Mouse (Mus musculus): Measurements from ENCODE around the gene Ndp. TPM values are rescaled to one million over a fixed set of nuclear protein-coding genes. Genes with fewer than 3 reads are reported as not detected.

Gene Ndp
- polyA plus RNA-seq, 1 experiment from 2014 or later, result 3.4 TPM

- Histone ChIP-seq H3K4me2 (no peak overlapping the region), H3K9ac (no peak overlapping the region), H3K9me3 (no peaks in the 10 kb centered on the region), H3K4me1 (no peaks in the 10 kb centered on the region), H3K27me3 (no peaks in the 10 kb centered on the region), H3K36me3 (no peaks in the 10 kb centered on the region), H3K27ac (no peak overlapping the region), H3K4me3 (no peak overlapping the region)
- WGBS, result 63% methylated on average over 2 of the region's 2 CpGs
- ATAC-seq (ENCODE audit: borderline replicate concordance, extremely low read depth, low FRiP score, low TSS enrichment), result no peak
Observed at GRCm38 (mm10) chrX:16846034-16846433, 65.5 kb downstream of the Ndp start.

GRCm38 (mm10) chrX:16841443-16841842 lies 70.1 kb downstream of the Ndp start:
- no peaks in the 10 kb centered on the region for H3K27me3 ChIP-seq
- no peak for ATAC-seq (ENCODE audit: borderline replicate concordance, extremely low read depth, low FRiP score, low TSS enrichment)
- no peaks in the 10 kb centered on the region for H3K4me1 ChIP-seq
- H3K9me3 ChIP-seq, result no peaks in the 10 kb centered on the region
- no peaks in the 10 kb centered on the region for H3K36me3 ChIP-seq
- H3K4me2 ChIP-seq, result no peak overlapping the region
- no peak overlapping the region for H3K27ac ChIP-seq
- H3K9ac ChIP-seq, result no peak overlapping the region
- 60% methylated on average over 2 of the region's 2 CpGs for WGBS
- H3K4me3 ChIP-seq, result no peak overlapping the region

GRCm38 (mm10) chrX:16837293-16837692 lies 74.3 kb downstream of the Ndp start:
- H3K27me3 ChIP-seq, result no peaks in the 10 kb centered on the region
- no peak for ATAC-seq (ENCODE audit: borderline replicate concordance, extremely low read depth, low FRiP score, low TSS enrichment)
- H3K27ac ChIP-seq, result no peak overlapping the region
- no peak overlapping the region for H3K4me2 ChIP-seq
- no peaks in the 10 kb centered on the region for H3K4me1 ChIP-seq
- H3K4me3 ChIP-seq, result no peak overlapping the region
- H3K9me3 ChIP-seq, result no peaks in the 10 kb centered on the region
- WGBS, result 78% methylated on average over 1 of the region's 1 CpGs
- no peaks in the 10 kb centered on the region for H3K36me3 ChIP-seq
- no peak overlapping the region for H3K9ac ChIP-seq

GRCm38 (mm10) chrX:16836488-16837082 lies 75.0 kb downstream of the Ndp start:
- Histone ChIP-seq H3K4me2 (no peak overlapping the region), H3K9ac (no peak overlapping the region), H3K9me3 (no peaks in the 10 kb centered on the region), H3K4me3 (no peak overlapping the region), H3K4me1 (no peaks in the 10 kb centered on the region), H3K36me3 (no peaks in the 10 kb centered on the region), H3K27me3 (no peaks in the 10 kb centered on the region), H3K27ac (no peak overlapping the region)
- no peak for ATAC-seq (ENCODE audit: borderline replicate concordance, extremely low read depth, low FRiP score, low TSS enrichment)

Other genes starting within 250 kb of the Ndp start
- gene Maob, start 94.4 kb downstream of the Ndp start, polyA plus RNA-seq (2015; fragmentation: Nextera tagmentation; extraction: Ambion mirVana), result 36.8 and 38.3 TPM in 2 replicates

Data from lung, embryonic 15.5 days (tissue).